Mouse (Mus musculus) cortical plate, adult 2 months (tissue): ENCODE measurements around the gene Hyal3.

Experiments
- CTCF ChIP-seq: fragments of 200-500 bp; IDR thresholded peaks from 2 replicates; pipeline ENCODE4 v1.5.1; 2011; ENCODE audit warnings: mild to moderate bottlenecking, control low read depth, low read length; ENCODE audit not compliant: insufficient read depth; ENCODE audit errors: extremely low read depth
- POLR2A ChIP-seq: fragments of 200-500 bp; IDR thresholded peaks from 2 replicates; pipeline ENCODE4 v1.6.1; 2011; ENCODE audit warnings: mild to moderate bottlenecking, low read length, control low read depth; ENCODE audit not compliant: insufficient read depth; ENCODE audit errors: extremely low read depth

DNA sequence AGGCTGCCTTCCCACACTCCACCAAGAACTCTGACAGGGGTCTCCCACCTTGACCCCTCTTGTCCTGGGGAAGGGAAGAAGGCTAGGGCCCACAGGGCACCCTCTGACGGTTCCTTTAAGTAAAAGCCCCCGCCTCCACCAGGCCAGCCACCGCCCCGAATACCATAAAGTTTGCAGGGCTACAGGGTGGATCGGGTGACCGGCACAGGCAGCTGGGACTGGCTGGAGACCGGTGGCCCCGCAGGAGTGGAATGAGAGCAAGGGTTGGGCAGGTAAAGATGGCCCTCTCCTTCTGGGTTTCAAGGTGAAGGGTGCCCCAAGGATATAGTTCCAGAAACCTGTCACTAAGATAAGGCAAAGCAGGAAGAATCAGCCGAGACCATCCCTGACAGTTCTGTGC is 26.0 kb downstream of the Hyal3 start:
- TF ChIP-seq CTCF = no peak
- TF ChIP-seq POLR2A = no peak
